25 mouse cellular contexts compared by ENCODE assay signal in the genomic region with DNA sequence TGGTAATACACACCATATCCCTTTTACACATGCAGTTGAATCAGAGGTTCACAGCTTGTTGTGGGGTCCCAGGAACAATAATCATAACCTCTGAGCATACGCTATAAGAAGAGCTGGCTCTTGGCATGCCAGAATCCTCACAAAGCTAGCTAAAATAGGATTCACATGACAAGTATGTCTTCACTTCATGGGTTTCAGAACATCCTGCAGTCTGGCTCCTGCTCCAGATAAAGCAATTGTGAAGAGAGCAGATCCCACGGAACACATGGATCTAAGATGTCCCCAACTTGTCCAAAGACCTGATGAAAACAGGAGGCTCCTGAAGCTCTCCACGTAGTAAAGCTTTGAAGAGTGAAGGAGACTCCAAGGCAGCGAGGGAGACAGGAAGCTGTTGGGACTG. TPM values are rescaled to one million over a fixed set of nuclear protein-coding genes. Genes with fewer than 3 reads are reported as not detected.
"Had no signal": no experiment of that assay in that cellular context is flagged by ENCODE, and none has a peak within 500 bp of the region (broad histone marks: within the 10 kb centered on the region; RNA-seq: fewer than 3 reads in every experiment).

No protein-coding gene starts in this region.

- DNase-seq: cerebellum, adult 8-10 months; cerebellum, adult 9-10 months; cerebellum, adult 9-11 months; cerebellum, postnatal 10 days; cerebellum, postnatal 14 days; cerebellum, postnatal 25 days; cerebellum, postnatal 36 days; embryo, embryonic 11 days; forebrain, postnatal 0 days; gastrocnemius, adult 2 months; gastrocnemius, postnatal 10 days; gastrocnemius, postnatal 14 days; gastrocnemius, postnatal 36 days; heart, adult 18-20 months; heart, adult 2 months had no signal

- ATAC-seq: forebrain, embryonic 13.5 days; forebrain, embryonic 14.5 days; forebrain, embryonic 15.5 days; forebrain, embryonic 16.5 days; forebrain, postnatal 0 days had no signal

RNA-seq across cellular contexts. Expression of a gene that starts 20.3 kb away (rescaled TPM):
- total RNA-seq: common myeloid progenitor, adult 5-6 weeks; gastrocnemius, adult 2 months; gastrocnemius, postnatal 10 days; gastrocnemius, postnatal 14 days; gastrocnemius, postnatal 36 days; granulocyte monocyte progenitor cell, adult 5-6 weeks; heart, adult 18-20 months; heart, adult 2 months; heart, adult 8-10 months had no signal

RNA-seq across cellular contexts. Expression of a gene that starts 55.6 kb away (rescaled TPM):
- total RNA-seq: common myeloid progenitor, adult 5-6 weeks; granulocyte monocyte progenitor cell, adult 5-6 weeks; heart, adult 18-20 months; heart, adult 2 months; heart, adult 8-10 months had no signal

RNA-seq across cellular contexts. Expression of a gene that starts 59.0 kb away (rescaled TPM):
- total RNA-seq: common myeloid progenitor, adult 5-6 weeks; forebrain, postnatal 0 days; gastrocnemius, adult 18-20 months; gastrocnemius, adult 2 months; gastrocnemius, adult 8-10 months; gastrocnemius, postnatal 10 days; gastrocnemius, postnatal 14 days; gastrocnemius, postnatal 36 days; gastrocnemius, postnatal 4 days; granulocyte monocyte progenitor cell, adult 5-6 weeks; heart, adult 18-20 months; heart, adult 2 months; heart, adult 8-10 months had no signal
